Mouse (Mus musculus) CH12.LX (cell line): ENCODE measurements around the gene Il4. TPM values are rescaled to one million over a fixed set of nuclear protein-coding genes. Genes with fewer than 3 reads are reported as not detected.

ENCODE experiments used
- DNase-seq: peaks from one replicate; pipeline ENCODE4 v3.0.0-alpha.2; 2013; ENCODE audit errors: extremely low read depth
- H3K27ac ChIP-seq: 2 replicates; pipeline ENCODE4 v1.5.1; 2012; ENCODE audit warnings: low read depth, mild to moderate bottlenecking, control low read depth, moderate library complexity; ENCODE audit not compliant: insufficient read depth
- H3K27me3 ChIP-seq: replicated peaks from 2 replicates; pipeline ENCODE3; 2012; ENCODE audit warnings: inconsistent platforms
- H3K36me3 ChIP-seq, 2 experiments: replicated peaks in 1 of 2; 2 replicates each; pipeline versions ENCODE3 to v1.6.1; 2012; ENCODE audit warnings: inconsistent platforms in 1 of 2, low read length in 1 of 2, mild to moderate bottlenecking in 1 of 2, mixed read lengths in 1 of 2, moderate library complexity in 1 of 2; ENCODE audit not compliant: control insufficient read depth in 1 of 2, insufficient read depth in 1 of 2
- H3K4me1 ChIP-seq, 2 experiments: 2 replicates each; pipeline ENCODE4 v1.6.1; 2012; ENCODE audit warnings: inconsistent platforms in 1 of 2, moderate library complexity in 1 of 2; ENCODE audit not compliant: insufficient read depth in 2 of 2, control insufficient read depth in 1 of 2
- H3K4me2 ChIP-seq: 2 replicates; pipeline ENCODE4 v1.6.1; 2012; ENCODE audit warnings: low read depth, mild to moderate bottlenecking, control low read depth; ENCODE audit not compliant: poor library complexity, insufficient read depth, severe bottlenecking
- H3K4me3 ChIP-seq, 3 experiments: fragments of 150-350 bp in 1 of 3; sonication (generic) in 1 of 3; replicated peaks in 1 of 3; 2 replicates each; pipeline versions ENCODE3 to v1.5.1; 2011 to 2012; ENCODE audit warnings: low read depth in 2 of 3, low read length in 2 of 3, mild to moderate bottlenecking in 2 of 3, moderate library complexity in 2 of 3, control low read depth in 1 of 3, improper control_type of control experiment in 1 of 3, inconsistent platforms in 1 of 3, mixed read lengths in 1 of 3; ENCODE audit not compliant: poor library complexity in 1 of 3
- H3K79me2 ChIP-seq: replicated peaks from 2 replicates; pipeline ENCODE4 v1.6.1; 2012; ENCODE audit warnings: mild to moderate bottlenecking, moderate library complexity; ENCODE audit not compliant: control insufficient read depth, poor library complexity, insufficient read depth, severe bottlenecking; ENCODE audit errors: extremely low read depth
- H3K9ac ChIP-seq: 2 replicates; pipeline ENCODE4 v1.6.1; 2012; ENCODE audit warnings: low read depth, mild to moderate bottlenecking, control low read depth, moderate library complexity; ENCODE audit not compliant: insufficient read depth
- H3K9me3 ChIP-seq: replicated peaks from 2 replicates; pipeline ENCODE3; 2012; ENCODE audit warnings: low read length, inconsistent platforms, mixed read lengths
- BHLHE40 ChIP-seq: IDR thresholded peaks from 2 replicates; pipeline ENCODE4 v1.6.1; 2011; ENCODE audit warnings: mild to moderate bottlenecking, low read depth, low read length, improper control_type of control experiment
- CHD1 ChIP-seq: IDR thresholded peaks from 2 replicates; pipeline ENCODE4 v1.6.1; 2012; ENCODE audit warnings: low read depth, low read length, improper control_type of control experiment, inconsistent platforms
- CHD2 ChIP-seq: IDR thresholded peaks from 2 replicates; pipeline ENCODE4 v1.6.1; 2011; ENCODE audit warnings: low read length, improper control_type of control experiment
- E2F4 ChIP-seq: IDR thresholded peaks from 2 replicates; pipeline ENCODE4 v1.6.1; 2011; ENCODE audit warnings: low read depth, low read length, improper control_type of control experiment; ENCODE audit not compliant: insufficient replicate concordance
- ETS1 ChIP-seq: conservative IDR thresholded peaks from 2 replicates; pipeline ENCODE4 v1.6.1; 2012; ENCODE audit warnings: low read depth, mild to moderate bottlenecking, inconsistent platforms, low read length, improper control_type of control experiment, moderate library complexity
- IRF4 ChIP-seq: IDR thresholded peaks from 2 replicates; pipeline ENCODE4 v1.6.1; 2014; ENCODE audit warnings: low read depth, mild to moderate bottlenecking, inconsistent platforms, low read length, improper control_type of control experiment
- JUND ChIP-seq: conservative IDR thresholded peaks from 2 replicates; pipeline ENCODE4 v1.6.1; 2011; ENCODE audit warnings: low read depth, low read length, improper control_type of control experiment
- KAT2A ChIP-seq: IDR thresholded peaks from 2 replicates; pipeline ENCODE4 v1.6.1; 2012; ENCODE audit warnings: low read length, improper control_type of control experiment, inconsistent platforms; ENCODE audit not compliant: insufficient replicate concordance
- MAFK ChIP-seq: IDR thresholded peaks from 2 replicates; pipeline ENCODE4 v1.6.1; 2011; ENCODE audit warnings: low read length, improper control_type of control experiment; ENCODE audit not compliant: insufficient replicate concordance
- MAX ChIP-seq: IDR thresholded peaks from 2 replicates; pipeline ENCODE4 v1.6.1; 2011; ENCODE audit warnings: low read length, improper control_type of control experiment
- MAZ ChIP-seq: IDR thresholded peaks from 2 replicates; pipeline ENCODE4 v1.6.1; 2012; ENCODE audit warnings: low read depth, mild to moderate bottlenecking, inconsistent platforms, low read length, improper control_type of control experiment, moderate library complexity
- MEF2A ChIP-seq: IDR thresholded peaks from 2 replicates; pipeline ENCODE4 v1.6.1; 2014; ENCODE audit warnings: low read depth, mild to moderate bottlenecking, inconsistent platforms, low read length, improper control_type of control experiment, borderline replicate concordance
- MYC ChIP-seq: IDR thresholded peaks from 2 replicates; pipeline ENCODE4 v1.6.1; 2011; ENCODE audit warnings: low read depth, mild to moderate bottlenecking, improper control_type of control experiment, low read length
- NELFE ChIP-seq: IDR thresholded peaks from 2 replicates; pipeline ENCODE4 v1.6.1; 2011; ENCODE audit warnings: low read depth, low read length, improper control_type of control experiment
- POLR2A ChIP-seq: IDR thresholded peaks from 2 replicates; pipeline ENCODE4 v1.6.1; 2011; ENCODE audit warnings: low read depth, mild to moderate bottlenecking, improper control_type of control experiment, low read length
- RAD21 ChIP-seq: IDR thresholded peaks from 2 replicates; pipeline ENCODE4 v1.6.1; 2011; ENCODE audit warnings: low read depth, mild to moderate bottlenecking, low read length, improper control_type of control experiment, moderate library complexity
- RCOR1 ChIP-seq: conservative IDR thresholded peaks from 2 replicates; pipeline ENCODE4 v1.6.1; 2012; ENCODE audit warnings: low read depth, mild to moderate bottlenecking, inconsistent platforms, low read length, improper control_type of control experiment
- TBP ChIP-seq: conservative IDR thresholded peaks from 2 replicates; pipeline ENCODE4 v1.6.1; 2011; ENCODE audit warnings: low read depth, low read length, improper control_type of control experiment
- UBTF ChIP-seq: IDR thresholded peaks from 2 replicates; pipeline ENCODE4 v1.6.1; 2012; ENCODE audit warnings: low read depth, mild to moderate bottlenecking, inconsistent platforms, low read length, improper control_type of control experiment, moderate library complexity
- ZMIZ1 ChIP-seq: IDR thresholded peaks from 2 replicates; pipeline ENCODE4 v1.6.1; 2012; ENCODE audit warnings: low read depth, mild to moderate bottlenecking, inconsistent platforms, low read length, improper control_type of control experiment
- dilution Hi-C: fragments of 300-500 bp; cut with MboI; formaldehyde crosslinking; loops from 2 replicates; pipeline ENCODE4 v1.14.3; 2020; ENCODE audit warnings: low sequenced_read_pairs; ENCODE audit not compliant: extremely low pct_unique_long_range_greater_than_20kb, extremely low pct_ligation_motif_present
- in situ Hi-C: fragments of 300-500 bp; cut with MboI; formaldehyde crosslinking; loops from 3 replicates; pipeline ENCODE4 v1.14.3; 2019; ENCODE audit warnings: low sequenced_read_pairs, low pct_ligation_motif_present, low pct_unique_long_range_greater_than_20kb, mixed read lengths
- polyA plus RNA-seq: library from polyadenylated mRNA; unstranded; fragments of >175 nt; gene quantifications from 2 replicates; pipeline ENCODE4 v1.2.1, GENCODE M21; 2012; ENCODE audit warnings: low read depth; ENCODE audit not compliant: insufficient read length
- total RNA-seq, 2 experiments: library from RNA; depleted of rRNA; stranded (reverse); fragments of 300-350 nt in 1 of 2; fragments of >200 nt in 1 of 2; gene quantifications; 2 replicates each; pipeline ENCODE4 v1.2.3; 2012 to 2014

Il4 gene
- total and polyA plus RNA-seq, 3 experiments, result 19.5 to 75.5 (median 35.6) TPM

DNA sequence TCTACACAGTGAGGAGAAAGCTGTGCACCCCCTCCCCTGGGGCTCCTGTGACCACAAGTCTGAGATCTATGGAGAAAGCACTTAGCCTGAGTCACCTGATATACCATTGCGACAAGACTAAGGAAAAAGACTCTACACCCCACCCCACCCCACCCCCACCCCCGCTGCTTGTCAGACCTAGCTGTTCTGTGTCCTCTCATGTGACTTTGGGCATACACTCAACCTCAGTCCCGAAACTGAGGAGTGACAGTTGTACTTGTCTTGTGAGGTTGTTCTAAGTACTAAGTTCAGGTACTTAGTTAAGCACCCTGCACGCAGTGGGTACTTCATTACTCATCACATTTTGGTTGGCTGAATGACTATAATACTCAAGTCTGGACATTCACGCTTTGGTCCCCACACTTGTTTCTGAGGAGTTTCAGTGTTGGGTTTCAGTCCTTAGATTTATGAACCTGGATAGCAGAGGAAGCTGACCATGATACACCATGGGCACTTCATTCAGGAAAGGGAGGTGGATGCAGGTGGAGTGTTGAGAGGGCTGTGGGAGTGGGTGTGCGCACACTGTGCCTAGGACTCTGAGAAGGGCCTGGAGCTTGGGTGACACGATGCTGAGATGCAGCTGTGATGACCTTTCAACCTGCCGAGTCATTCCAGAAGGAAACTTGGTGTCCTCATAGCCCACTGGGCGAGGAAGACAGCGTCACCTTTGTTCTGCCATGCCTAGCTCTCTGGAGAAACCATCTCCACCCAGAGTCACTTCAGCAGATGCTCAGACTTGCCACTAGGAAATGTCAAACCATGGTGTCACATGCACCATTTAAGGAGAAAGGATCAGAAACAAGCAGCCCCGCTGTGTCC lies 3.3 kb upstream of the Il4 start (continued):
- TF ChIP-seq NELFE, result 0 out of 2 replicates have a peak, but pooled peaks have one; percentile 23

DNA sequence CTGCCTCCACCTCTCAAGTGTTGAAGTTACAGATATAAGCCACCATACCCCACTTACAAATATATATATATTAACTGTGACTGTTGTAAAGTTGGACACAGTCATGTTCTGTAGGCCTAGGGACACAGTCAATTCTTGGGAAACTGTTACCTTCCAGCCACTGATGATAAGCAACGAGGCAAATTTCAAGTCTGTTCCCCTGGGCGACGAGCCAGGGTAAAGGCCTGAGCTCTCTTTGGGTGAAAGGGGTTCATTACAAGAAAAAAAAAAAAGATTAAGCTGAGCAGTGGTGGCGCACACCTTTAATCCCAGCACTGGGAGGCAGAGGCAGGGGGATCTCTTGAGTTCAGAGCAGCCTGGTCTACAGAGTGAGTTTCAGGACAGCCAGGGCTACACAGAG lies 1.6 kb upstream of the Il4 start:
- in situ Hi-C loops, result loop anchor here (5.0 kb wide), 1 partner anchor 33 kb away; no protein-coding TSS in a partner anchor

DNA sequence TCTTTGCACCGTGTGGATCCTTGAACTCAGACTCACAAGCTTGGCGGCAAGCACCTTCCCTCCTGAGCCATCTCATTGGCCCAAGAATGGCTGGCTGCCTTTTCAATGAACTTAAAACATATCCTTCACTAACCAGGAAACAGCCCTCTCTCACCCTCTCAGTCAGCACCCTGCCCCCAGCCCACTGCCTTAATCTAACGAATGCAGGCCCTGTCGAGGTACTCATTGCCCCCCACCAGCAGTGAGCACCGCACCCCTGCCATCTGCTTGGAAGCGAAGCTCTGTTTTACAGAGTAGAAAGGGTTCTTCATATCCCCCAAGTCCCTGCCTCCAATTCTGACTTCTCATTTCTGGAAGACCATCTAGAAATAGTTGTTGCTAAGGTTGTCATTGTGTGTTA lies 959 bp upstream of the Il4 start:
- Histone ChIP-seq H3K79me2 (peaks cover 23% of the 10 kb centered on the region), H3K36me3 (peaks cover 0 to 13% of the 10 kb centered on the region in 2 experiments), H3K4me1 (peaks cover 35 to 58% of the 10 kb centered on the region in 2 experiments), H3K27me3 (no peaks in the 10 kb centered on the region), H3K4me3 (no peak overlapping the region), H3K4me2 (no peak overlapping the region), H3K9ac (no peak overlapping the region), H3K9me3 (peaks cover 8% of the 10 kb centered on the region), H3K27ac (no peak overlapping the region)
- DNase-seq, result no peak
- in situ Hi-C loops, result no loop called here
- dilution Hi-C loops, result no loop called here
- TF ChIP-seq UBTF, result 0 out of 2 replicates have a peak, but pooled peaks have one; percentile 22
- TF ChIP-seq MAX, result no peak
- no peak for TF ChIP-seq IRF4
- TF ChIP-seq TBP, result 0 out of 2 replicates have a peak, but pooled peaks have one; percentile 18
- no peak for TF ChIP-seq CHD1
- no peak for TF ChIP-seq ETS1
- TF ChIP-seq CHD2, result no peak
- TF ChIP-seq E2F4, result no peak

More for the DNA sequence above, 1.6 kb upstream of the Il4 start:
- Histone ChIP-seq H3K9me3 (peaks cover 8% of the 10 kb centered on the region), H3K4me3 (no peak overlapping the region), H3K27me3 (no peaks in the 10 kb centered on the region), H3K27ac (no peak overlapping the region), H3K36me3 (peaks cover 0 to 9% of the 10 kb centered on the region in 2 experiments), H3K9ac (no peak overlapping the region), H3K79me2 (peaks cover 17% of the 10 kb centered on the region), H3K4me1 (peaks cover 33 to 58% of the 10 kb centered on the region in 2 experiments), H3K4me2 (no peak overlapping the region)
- DNase-seq, result no peak
- dilution Hi-C loops, result no loop called here
- TF ChIP-seq IRF4 (no peak), KAT2A (no peak), UBTF (no peak), NELFE (no peak), BHLHE40 (no peak), MAFK (no peak), RCOR1 (no peak), MEF2A (no peak), MYC (no peak), RAD21 (no peak), MAZ (no peak), JUND (no peak), CHD1 (no peak), ZMIZ1 (no peak), POLR2A (no peak)
